ENCODE assay signal across 7 mouse cellular contexts in the genomic region with DNA sequence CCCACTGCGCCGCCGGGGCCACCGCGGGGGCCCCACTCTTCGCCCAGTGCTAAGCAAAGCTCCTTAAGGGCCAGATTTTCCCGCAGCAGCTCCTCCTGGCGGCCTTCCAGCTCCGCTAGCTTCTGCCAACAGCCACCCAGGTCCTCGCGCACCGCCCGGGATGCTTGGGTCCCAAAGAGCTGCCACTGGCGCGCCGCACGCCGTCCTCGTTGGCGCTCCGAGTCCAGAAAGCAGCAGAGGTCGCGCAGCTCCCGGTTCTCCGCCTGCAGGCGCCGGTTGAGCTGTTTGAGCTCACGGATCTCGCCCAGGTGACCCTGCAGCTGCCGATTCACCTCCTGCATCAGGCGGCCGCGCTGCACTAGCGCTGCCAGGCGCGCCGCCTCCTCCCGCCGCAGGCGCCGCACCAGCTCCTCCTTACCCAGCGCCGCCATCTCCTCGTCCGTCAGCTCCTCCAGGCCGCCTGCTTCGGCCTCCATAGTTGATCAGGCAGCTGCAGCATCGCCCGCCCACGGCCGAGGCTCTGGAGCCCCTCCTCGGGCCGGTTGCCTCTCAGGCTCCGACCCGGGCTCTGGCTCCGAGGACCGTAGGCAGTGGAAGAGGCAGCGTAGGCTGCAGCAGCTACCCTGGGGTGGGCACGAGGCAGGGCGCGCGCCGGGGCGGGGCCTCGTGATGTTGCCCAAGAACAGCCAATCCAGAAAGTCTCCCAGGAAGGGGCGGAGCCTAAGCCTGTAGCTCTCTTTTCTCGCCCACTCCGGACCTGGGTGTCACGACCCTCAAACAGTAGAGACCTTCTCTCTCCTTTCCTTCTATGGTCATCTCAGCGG. TPM values are rescaled to one million over a fixed set of nuclear protein-coding genes. Genes with fewer than 3 reads are reported as not detected.
DNase-seq lines count a peak whose midpoint lies in the region; ATAC-seq and TF ChIP-seq lines count a peak whose summit lies in the region.

No protein-coding gene starts in this region.

- peaks cover 12% of the 10 kb centered on the region for H3K36me3 ChIP-seq in embryonic facial prominence, embryonic 12.5 days
- peaks cover 12% of the 10 kb centered on the region for H3K36me3 ChIP-seq in heart, adult 2 months (ENCODE audit: control insufficient read depth, insufficient read depth, low read length)
- peaks cover 18% of the 10 kb centered on the region for H3K36me3 ChIP-seq in limb, embryonic 13.5 days
- H3K36me3 ChIP-seq in midbrain, embryonic 16.5 days (ENCODE audit: control insufficient read depth, insufficient read depth, low read length) = no peaks in the 10 kb centered on the region

- peak overlapping the region; percentile 86 for H3K9ac ChIP-seq in embryonic facial prominence, embryonic 12.5 days
- peak overlapping the region; percentile 97 for H3K9ac ChIP-seq in heart, adult 2 months (ENCODE audit: low read depth, low read length)
- peak overlapping the region; percentile 87 for H3K9ac ChIP-seq in limb, embryonic 13.5 days
- peak overlapping the region; percentile 95 for H3K9ac ChIP-seq in midbrain, embryonic 16.5 days (ENCODE audit: low read depth, low read length)

- peaks cover 27% of the 10 kb centered on the region for H3K4me1 ChIP-seq in embryonic facial prominence, embryonic 12.5 days
- H3K4me1 ChIP-seq in heart, adult 2 months (ENCODE audit: control insufficient read depth, insufficient read depth, low read length) = peaks cover 7% of the 10 kb centered on the region
- peaks cover 43% of the 10 kb centered on the region for H3K4me1 ChIP-seq in limb, embryonic 13.5 days
- H3K4me1 ChIP-seq in midbrain, embryonic 16.5 days (ENCODE audit: control insufficient read depth, insufficient read depth, low read length) = peaks cover 39% of the 10 kb centered on the region

- under 1% methylated on average over 70 of the region's 70 CpGs for WGBS in embryonic facial prominence, embryonic 12.5 days
- WGBS in heart, adult 2 months = under 1% methylated on average over 70 of the region's 70 CpGs
- under 1% methylated on average over 70 of the region's 70 CpGs for WGBS in limb, embryonic 13.5 days
- WGBS in midbrain, embryonic 16.5 days = 0% methylated on average over 69 of the region's 70 CpGs

- peak; percentile 25; the same call in 1 of the 2 replicates for TF ChIP-seq CTCF in heart, adult 2 months (IDR thresholded peaks at IDR 0.05)

- no peaks in the 10 kb centered on the region for H3K9me3 ChIP-seq in embryonic facial prominence, embryonic 12.5 days
- no peaks in the 10 kb centered on the region for H3K9me3 ChIP-seq in limb, embryonic 13.5 days
- H3K9me3 ChIP-seq in midbrain, embryonic 16.5 days (replicated peaks; ENCODE audit: control insufficient read depth, low read length, poor library complexity, severe bottlenecking) = no peaks in the 10 kb centered on the region

- H3K4me3 ChIP-seq in embryonic facial prominence, embryonic 12.5 days = peak overlapping the region; percentile 79
- H3K4me3 ChIP-seq in heart, adult 2 months = peak overlapping the region; percentile 64
- peak overlapping the region; percentile 82 for H3K4me3 ChIP-seq in limb, embryonic 13.5 days
- H3K4me3 ChIP-seq in midbrain, embryonic 16.5 days (ENCODE audit: low read depth, low read length) = peak overlapping the region; percentile 82

- ATAC-seq in embryonic facial prominence, embryonic 12.5 days (ENCODE audit: insufficient number of reproducible peaks, insufficient read depth, low FRiP score, low TSS enrichment) = peak; percentile 84
- ATAC-seq in limb, embryonic 13.5 days (ENCODE audit: low FRiP score, low read depth) = peak; percentile 90
- peak; percentile 94 for ATAC-seq in midbrain, embryonic 16.5 days

- peak overlapping the region; percentile 99 for H3K4me2 ChIP-seq in embryonic facial prominence, embryonic 12.5 days (replicated peaks)
- H3K4me2 ChIP-seq in limb, embryonic 13.5 days (replicated peaks) = peak overlapping the region; percentile 99
- H3K4me2 ChIP-seq in midbrain, embryonic 16.5 days (ENCODE audit: low read length) = peak overlapping the region; percentile 98

- intact Hi-C loops in heart, adult 2 months (cut with DNase I) = loop anchor here (1.0 kb wide), 1 partner anchor 91 kb away; the partner anchor contains the start of gene Eif1ad

- peak; percentile 46; the same call in 1 of the 2 replicates for TF ChIP-seq EP300 in heart, adult 2 months (IDR thresholded peaks at IDR 0.05; ENCODE audit: insufficient read depth, low read depth, low read length)

- H3K79me2 ChIP-seq in heart, adult 2 months (replicated peaks; ENCODE audit: control insufficient read depth, insufficient read depth, low read length) = peaks cover 6% of the 10 kb centered on the region

- H3K27ac ChIP-seq in embryonic facial prominence, embryonic 12.5 days = peak overlapping the region; percentile 91
- H3K27ac ChIP-seq in heart, adult 2 months = peak overlapping the region; percentile 99
- H3K27ac ChIP-seq in limb, embryonic 13.5 days = peak overlapping the region; percentile 85
- H3K27ac ChIP-seq in midbrain, embryonic 16.5 days (ENCODE audit: low read length) = peak overlapping the region; percentile 98

- peak; percentile 95 for DNase-seq in adrenal gland, postnatal 25 days
- DNase-seq in heart, adult 2 months = peak; percentile 96 to 97
- DNase-seq in kidney, adult 8-10 months = peak; percentile 96 to 97
- peak; percentile 91 to 94 for DNase-seq in spleen, postnatal 10 days (ENCODE audit: low spot score in 2 of 2)

- TF ChIP-seq POLR2A in heart, adult 2 months (IDR thresholded peaks at IDR 0.05; ENCODE audit: insufficient read depth, low read depth, low read length) = peak; percentile 95

- no peaks in the 10 kb centered on the region for H3K27me3 ChIP-seq in embryonic facial prominence, embryonic 12.5 days
- H3K27me3 ChIP-seq in heart, adult 2 months (ENCODE audit: control insufficient read depth, insufficient read depth, low read length) = no peaks in the 10 kb centered on the region
- no peaks in the 10 kb centered on the region for H3K27me3 ChIP-seq in limb, embryonic 13.5 days
- no peaks in the 10 kb centered on the region for H3K27me3 ChIP-seq in midbrain, embryonic 16.5 days (ENCODE audit: control insufficient read depth, insufficient read depth, low read depth, low read length)

RNA-seq across cellular contexts. Expression of gene Ccdc85b, which starts 0.6 kb away (rescaled TPM):
- total RNA-seq in adrenal gland, postnatal 25 days (2021) = 7.2 and 10.9 TPM in 2 replicates
- 10.8 and 11.0 TPM in 2 replicates for polyA plus RNA-seq in embryonic facial prominence, embryonic 12.5 days (2016; fragmentation: Nextera tagmentation; extraction: Ambion mirVana)
- 1 to 10 TPM; 6.3 to 9.7 TPM for total RNA-seq in heart, adult 2 months (2021)
- polyA plus RNA-seq in heart, adult 2 months (2012; rRNA removed) = 5.9 and 6.1 TPM in 2 replicates
- polyA plus RNA-seq in limb, embryonic 13.5 days (2015; fragmentation: Nextera tagmentation; extraction: Ambion mirVana) = 6.2 and 7.0 TPM in 2 replicates
- polyA plus RNA-seq in midbrain, embryonic 16.5 days (2015; fragmentation: Nextera tagmentation; extraction: Ambion mirVana) = 9.5 and 10.2 TPM in 2 replicates

RNA-seq across cellular contexts. Expression of gene Fibp, which starts 3.3 kb away (rescaled TPM):
- total RNA-seq in adrenal gland, postnatal 25 days (2021) = 53.7 and 100 TPM in 2 replicates
- polyA plus RNA-seq in embryonic facial prominence, embryonic 12.5 days (2016; fragmentation: Nextera tagmentation; extraction: Ambion mirVana) = 146 and 150 TPM in 2 replicates
- total RNA-seq in heart, adult 2 months (2021) = 10 to 100 TPM; 47.1 to 52.9 TPM
- 85.6 and 88.3 TPM in 2 replicates for polyA plus RNA-seq in heart, adult 2 months (2012; rRNA removed)
- polyA plus RNA-seq in limb, embryonic 13.5 days (2015; fragmentation: Nextera tagmentation; extraction: Ambion mirVana) = 129 and 131 TPM in 2 replicates
- 159 and 178 TPM in 2 replicates for polyA plus RNA-seq in midbrain, embryonic 16.5 days (2015; fragmentation: Nextera tagmentation; extraction: Ambion mirVana)

RNA-seq across cellular contexts. Expression of gene Fosl1, which starts 9.8 kb away (rescaled TPM):
- not detected in 2 replicates for total RNA-seq in adrenal gland, postnatal 25 days (2021)
- polyA plus RNA-seq in embryonic facial prominence, embryonic 12.5 days (2016; fragmentation: Nextera tagmentation; extraction: Ambion mirVana) = not detected in 2 replicates
- total RNA-seq in heart, adult 2 months (2021) = not detected
- 0.12 TPM in 1 of 2 replicates, not detected in the other for polyA plus RNA-seq in heart, adult 2 months (2012; rRNA removed)
- polyA plus RNA-seq in limb, embryonic 13.5 days (2015; fragmentation: Nextera tagmentation; extraction: Ambion mirVana) = not detected in 2 replicates
- not detected in 2 replicates for polyA plus RNA-seq in midbrain, embryonic 16.5 days (2015; fragmentation: Nextera tagmentation; extraction: Ambion mirVana)

RNA-seq across cellular contexts. Expression of gene Ctsw, which starts 11.2 kb away (rescaled TPM):
- total RNA-seq in adrenal gland, postnatal 25 days (2021) = not detected in 2 replicates
- 1.9 and 2.1 TPM in 2 replicates for polyA plus RNA-seq in embryonic facial prominence, embryonic 12.5 days (2016; fragmentation: Nextera tagmentation; extraction: Ambion mirVana)
- total RNA-seq in heart, adult 2 months (2021) = under 1 TPM; 0.32 to 0.42 TPM
- 0.67 and 2.0 TPM in 2 replicates for polyA plus RNA-seq in heart, adult 2 months (2012; rRNA removed)
- 1.7 and 2.3 TPM in 2 replicates for polyA plus RNA-seq in limb, embryonic 13.5 days (2015; fragmentation: Nextera tagmentation; extraction: Ambion mirVana)
- polyA plus RNA-seq in midbrain, embryonic 16.5 days (2015; fragmentation: Nextera tagmentation; extraction: Ambion mirVana) = 5.0 and 5.2 TPM in 2 replicates

RNA-seq across cellular contexts. Expression of gene Efemp2, which starts 16.6 kb away (rescaled TPM):
- 55.5 and 56.3 TPM in 2 replicates for total RNA-seq in adrenal gland, postnatal 25 days (2021)
- polyA plus RNA-seq in embryonic facial prominence, embryonic 12.5 days (2016; fragmentation: Nextera tagmentation; extraction: Ambion mirVana) = 145 TPM in 2 replicates
- 10 to 100 TPM in 1 of 2 experiments, 1 to 10 TPM in 1; 8.2 to 10.3 TPM for total RNA-seq in heart, adult 2 months (2021)
- 33.6 and 36.3 TPM in 2 replicates for polyA plus RNA-seq in heart, adult 2 months (2012; rRNA removed)
- polyA plus RNA-seq in limb, embryonic 13.5 days (2015; fragmentation: Nextera tagmentation; extraction: Ambion mirVana) = 209 and 216 TPM in 2 replicates
- polyA plus RNA-seq in midbrain, embryonic 16.5 days (2015; fragmentation: Nextera tagmentation; extraction: Ambion mirVana) = 34.1 and 35.3 TPM in 2 replicates

Comparison
In these comparisons a context has a peak if more than half of its experiments do, and no peak if none do; other contexts are left out.
1. Peak in every context shown above with its lines: DNase-seq, ATAC-seq, H3K4me3 ChIP-seq and H3K27ac ChIP-seq.